Mouse (Mus musculus): ENCODE data around the gene Tktl1. TPM values are rescaled to one million over a fixed set of nuclear protein-coding genes. Genes with fewer than 3 reads are reported as not detected.
"Not testable (repeated sequence)": the region's sequence is repeated elsewhere in the genome, so short reads cannot be mapped to it uniquely, and the experiment has no call there.

The Tktl1 gene
- polyA plus RNA-seq, 2 experiments: not detected

- H3K27me3 ChIP-seq (ENCODE audit: control insufficient read depth, insufficient read depth, low read length): no peaks in the 10 kb centered on the region
- no peak overlapping the region for H3K4me3 ChIP-seq (ENCODE audit: insufficient read depth in 1 of 2, low read depth in 2 of 2, low read length in 2 of 2)
- no peaks in the 10 kb centered on the region for H3K36me3 ChIP-seq (replicated peaks; ENCODE audit: control insufficient read depth, insufficient read depth, low read depth)
- DNase-seq (ENCODE audit: low read depth in 3 of 3, low spot score in 3 of 3) (no peak), ATAC-seq (ENCODE audit: insufficient read depth) (no peak)
- no peak overlapping the region for H3K27ac ChIP-seq
- 52% methylated on average over 13 of the region's 13 CpGs for WGBS (ENCODE audit: insufficient replicate concordance)
- no peak overlapping the region for H3K4me2 ChIP-seq (ENCODE audit: low read depth)
- TF ChIP-seq CTCF (IDR thresholded peaks at IDR 0.05; ENCODE audit: low read depth): no peak
- no peak for TF ChIP-seq EP300 (IDR thresholded peaks at IDR 0.05; ENCODE audit: low read depth)
- no peaks in the 10 kb centered on the region for H3K4me1 ChIP-seq (replicated peaks; ENCODE audit: control insufficient read depth in 2 of 2, insufficient read depth in 2 of 2, low read length in 1 of 2)
- no peak overlapping the region for H3K9ac ChIP-seq (replicated peaks)
- H3K9me3 ChIP-seq (ENCODE audit: control insufficient read depth, low read length): no peaks in the 10 kb centered on the region
Measured at GRCm38 (mm10) chrX:74219449-74219848, 42.4 kb downstream of the Tktl1 start.

GRCm38 (mm10) chrX:74220099-74220498 is 43.0 kb downstream of the Tktl1 start:
- WGBS (ENCODE audit: insufficient replicate concordance): 42% methylated on average over 1 of the region's 1 CpGs
- H3K36me3 ChIP-seq (replicated peaks; ENCODE audit: control insufficient read depth, insufficient read depth, low read depth); H3K27me3 ChIP-seq (ENCODE audit: control insufficient read depth, insufficient read depth, low read length); ATAC-seq (ENCODE audit: insufficient read depth); DNase-seq (ENCODE audit: low read depth in 3 of 3, low spot score in 3 of 3); H3K9me3 ChIP-seq (ENCODE audit: control insufficient read depth, low read length); H3K4me3 ChIP-seq (ENCODE audit: insufficient read depth in 1 of 2, low read depth in 2 of 2, low read length in 2 of 2); H3K27ac ChIP-seq; H3K4me1 ChIP-seq (replicated peaks; ENCODE audit: control insufficient read depth in 2 of 2, insufficient read depth in 2 of 2, low read length in 1 of 2); H3K4me2 ChIP-seq (ENCODE audit: low read depth); H3K9ac ChIP-seq (replicated peaks): not testable (repeated sequence)

GRCm38 (mm10) chrX:74230038-74230437 is 53.0 kb downstream of the Tktl1 start:
- H3K4me2 ChIP-seq (ENCODE audit: low read depth): no peak overlapping the region
- H3K9ac ChIP-seq (replicated peaks): no peak overlapping the region
- H3K4me3 ChIP-seq (ENCODE audit: insufficient read depth in 1 of 2, low read depth in 2 of 2, low read length in 2 of 2): no peak overlapping the region
- no peaks in the 10 kb centered on the region for H3K27me3 ChIP-seq (ENCODE audit: control insufficient read depth, insufficient read depth, low read length)
- 58% methylated on average over 1 of the region's 1 CpGs for WGBS (ENCODE audit: insufficient replicate concordance)
- H3K27ac ChIP-seq: no peak overlapping the region
- no peaks in the 10 kb centered on the region for H3K4me1 ChIP-seq (replicated peaks; ENCODE audit: control insufficient read depth in 2 of 2, insufficient read depth in 2 of 2, low read length in 1 of 2)
- TF ChIP-seq EP300 (IDR thresholded peaks at IDR 0.05; ENCODE audit: low read depth): no peak
- TF ChIP-seq CTCF (IDR thresholded peaks at IDR 0.05; ENCODE audit: low read depth): no peak
- ATAC-seq (ENCODE audit: insufficient read depth) (no peak), DNase-seq (ENCODE audit: low read depth in 3 of 3, low spot score in 3 of 3) (no peak)
- H3K36me3 ChIP-seq (replicated peaks; ENCODE audit: control insufficient read depth, insufficient read depth, low read depth): no peaks in the 10 kb centered on the region
- no peaks in the 10 kb centered on the region for H3K9me3 ChIP-seq (ENCODE audit: control insufficient read depth, low read length)

- WGBS (ENCODE audit: insufficient replicate concordance): 85% methylated on average over 5 of the region's 5 CpGs
Measured at GRCm38 (mm10) chrX:74233196-74233595, 56.1 kb downstream of the Tktl1 start.

GRCm38 (mm10) chrX:74240332-74240731 is 63.3 kb downstream of the Tktl1 start:
- Histone ChIP-seq H3K4me2 (ENCODE audit: low read depth) (no peak overlapping the region), H3K36me3 (replicated peaks; ENCODE audit: control insufficient read depth, insufficient read depth, low read depth) (no peaks in the 10 kb centered on the region), H3K27ac (no peak overlapping the region), H3K9ac (replicated peaks) (no peak overlapping the region), H3K4me1 (replicated peaks; ENCODE audit: control insufficient read depth in 2 of 2, insufficient read depth in 2 of 2, low read length in 1 of 2) (peaks cover 10 to 12% of the 10 kb centered on the region in 2 experiments), H3K4me3 (ENCODE audit: insufficient read depth in 1 of 2, low read depth in 2 of 2, low read length in 2 of 2) (no peak overlapping the region), H3K9me3 (ENCODE audit: control insufficient read depth, low read length) (no peaks in the 10 kb centered on the region), H3K27me3 (ENCODE audit: control insufficient read depth, insufficient read depth, low read length) (no peaks in the 10 kb centered on the region)
- TF ChIP-seq CTCF (IDR thresholded peaks at IDR 0.05; ENCODE audit: low read depth): no peak
- no peak for TF ChIP-seq EP300 (IDR thresholded peaks at IDR 0.05; ENCODE audit: low read depth)
- DNase-seq (ENCODE audit: low read depth in 3 of 3, low spot score in 3 of 3): no peak
- no peak for ATAC-seq (ENCODE audit: insufficient read depth)
- WGBS (ENCODE audit: insufficient replicate concordance): 79% methylated on average over 4 of the region's 4 CpGs

More at GRCm38 (mm10) chrX:74233196-74233595, 56.1 kb downstream of the Tktl1 start:
- no peaks in the 10 kb centered on the region for H3K4me1 ChIP-seq (replicated peaks; ENCODE audit: control insufficient read depth in 2 of 2, insufficient read depth in 2 of 2, low read length in 1 of 2)
- no peak overlapping the region for H3K9ac ChIP-seq (replicated peaks)
- H3K9me3 ChIP-seq (ENCODE audit: control insufficient read depth, low read length): no peaks in the 10 kb centered on the region
- TF ChIP-seq CTCF (IDR thresholded peaks at IDR 0.05; ENCODE audit: low read depth) (no peak), EP300 (IDR thresholded peaks at IDR 0.05; ENCODE audit: low read depth) (no peak)
- no peaks in the 10 kb centered on the region for H3K36me3 ChIP-seq (replicated peaks; ENCODE audit: control insufficient read depth, insufficient read depth, low read depth)
- no peak overlapping the region for H3K4me2 ChIP-seq (ENCODE audit: low read depth)
- no peaks in the 10 kb centered on the region for H3K27me3 ChIP-seq (ENCODE audit: control insufficient read depth, insufficient read depth, low read length)
- ATAC-seq (ENCODE audit: insufficient read depth): no peak
- H3K27ac ChIP-seq: no peak overlapping the region
- H3K4me3 ChIP-seq (ENCODE audit: insufficient read depth in 1 of 2, low read depth in 2 of 2, low read length in 2 of 2): no peak overlapping the region
- DNase-seq (ENCODE audit: low read depth in 3 of 3, low spot score in 3 of 3): no peak
